Mouse (Mus musculus) hindbrain, embryonic 15.5 days (tissue): ENCODE measurements around the gene Golga2. TPM values are rescaled to one million over a fixed set of nuclear protein-coding genes. Genes with fewer than 3 reads are reported as not detected.
A peak's percentile ranks its signal among the peaks of the same experiment; 100 is the strongest.

Experiments used
- ATAC-seq: fragments of 200-750 bp; cut with Nextera tagmentation; 2 replicates; pipeline ENCODE4 v1.8.0; 2017; ENCODE audit warnings: low read depth, moderate number of reproducible peaks, moderate TSS enrichment; ENCODE audit not compliant: low FRiP score
- H3K27ac ChIP-seq: fragments of 300-500 bp; sonication (generic); replicated peaks from 2 replicates; pipeline ENCODE4 v1.5.1; 2015; ENCODE audit warnings: mild to moderate bottlenecking, inconsistent platforms
- H3K27me3 ChIP-seq: fragments of 300-500 bp; sonication (generic); 2 replicates; pipeline ENCODE4 v1.6.1; 2015; ENCODE audit warnings: control low read depth, inconsistent platforms
- H3K36me3 ChIP-seq: fragments of 300-500 bp; sonication (generic); 2 replicates; pipeline ENCODE4 v1.6.1; 2015; ENCODE audit warnings: control low read depth, inconsistent platforms
- H3K4me1 ChIP-seq: fragments of 300-500 bp; sonication (generic); replicated peaks from 2 replicates; pipeline ENCODE4 v1.6.1; 2015; ENCODE audit warnings: control low read depth, inconsistent platforms
- H3K4me2 ChIP-seq: fragments of 300-500 bp; sonication (generic); 2 replicates; pipeline ENCODE4 v1.6.1; 2015; ENCODE audit warnings: moderate library complexity, mild to moderate bottlenecking, inconsistent platforms
- H3K4me3 ChIP-seq: fragments of 300-500 bp; sonication (generic); 2 replicates; pipeline ENCODE4 v1.5.1; 2015; ENCODE audit warnings: mild to moderate bottlenecking, inconsistent platforms
- H3K9ac ChIP-seq: fragments of 300-500 bp; sonication (generic); 2 replicates; pipeline ENCODE4 v1.6.1; 2015; ENCODE audit warnings: inconsistent platforms
- H3K9me3 ChIP-seq: fragments of 300-500 bp; sonication (generic); 2 replicates; pipeline ENCODE4 v1.6.1; 2016; ENCODE audit warnings: control low read depth, inconsistent platforms
- WGBS: fragments of 180-500 bp; shearing (Covaris S2); methylation state at CpG from one replicate; pipeline ENCODE4 v1.1.7; 2015; 5-methylcytosine and 5-hydroxymethylcytosine counted together
- polyA plus RNA-seq: library from polyadenylated mRNA; unstranded; fragments of >200 nt; fragmentation: Nextera tagmentation; extraction: Ambion mirVana; gene quantifications from 2 replicates; pipeline ENCODE4 v1.2.1, GENCODE M21; 2015

The Golga2 gene
- polyA plus RNA-seq, 1 experiment from 2014 or later = 31.5 TPM

- Histone ChIP-seq H3K36me3 (peaks cover 49% of the 10 kb centered on the region), H3K4me3 (no peak overlapping the region), H3K27me3 (no peaks in the 10 kb centered on the region), H3K4me1 (peaks cover 19% of the 10 kb centered on the region), H3K4me2 (no peak overlapping the region), H3K27ac (no peak overlapping the region), H3K9ac (no peak overlapping the region), H3K9me3 (no peaks in the 10 kb centered on the region)
- ATAC-seq = no peak
- 92% methylated on average over 11 of the region's 11 CpGs for WGBS
Observed at GRCm38 (mm10) chr2:32256273-32256672, 30.9 kb upstream of the Golga2 start.

DNA sequence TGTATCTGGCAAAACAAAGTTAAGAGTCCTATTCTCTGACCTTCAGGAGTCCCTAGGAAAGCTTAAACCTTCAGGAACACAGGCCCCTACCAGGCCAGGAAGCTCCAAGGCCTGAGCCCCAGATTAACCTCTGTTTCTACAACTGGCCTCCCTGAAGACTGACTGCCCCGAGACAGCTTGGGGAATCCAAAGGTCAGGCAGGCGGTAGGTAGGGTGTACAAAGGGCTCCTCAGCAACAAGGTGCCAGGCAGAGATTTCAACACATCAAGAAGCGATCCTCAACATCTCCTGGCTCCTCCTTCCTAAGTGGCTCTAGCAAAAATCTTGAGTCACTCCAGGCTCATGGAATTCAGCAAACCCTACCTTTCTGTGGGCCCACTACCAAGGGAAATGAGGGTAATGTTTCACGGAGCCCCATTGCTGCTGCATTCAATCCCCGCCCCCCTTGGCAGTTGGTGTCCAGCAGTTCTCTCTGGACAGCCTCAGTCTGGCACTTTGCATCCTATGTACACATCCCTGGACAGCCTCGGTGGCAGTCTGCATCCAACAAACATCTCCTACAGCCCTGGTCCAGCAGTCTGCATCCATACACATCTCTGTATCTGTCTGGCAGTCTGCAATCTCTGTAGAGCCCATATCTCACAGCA, 28.2 kb upstream of the Golga2 start:
- Histone ChIP-seq H3K4me2 (peak overlapping the region; percentile 86), H3K4me3 (peak overlapping the region; percentile 98), H3K36me3 (peaks cover 27% of the 10 kb centered on the region), H3K27me3 (no peaks in the 10 kb centered on the region), H3K9me3 (no peaks in the 10 kb centered on the region), H3K4me1 (peaks cover 19% of the 10 kb centered on the region), H3K9ac (peak overlapping the region; percentile 87), H3K27ac (no peak overlapping the region)
- no peak for ATAC-seq
- WGBS = 64% methylated on average over 6 of the region's 6 CpGs

GRCm38 (mm10) chr2:32259657-32260417, 27.3 kb upstream of the Golga2 start, which contains the start of gene Uck1:
Uck1 (minus strand) TSS chr2:32260159.
- ATAC-seq = peak; percentile 95
- Histone ChIP-seq H3K36me3 (peaks cover 19% of the 10 kb centered on the region), H3K27me3 (no peaks in the 10 kb centered on the region), H3K4me1 (peaks cover 19% of the 10 kb centered on the region), H3K4me2 (peak within 1 kb of the TSS; percentile 86), H3K9ac (peak within 1 kb of the TSS; percentile 87), H3K4me3 (peak within 1 kb of the TSS; percentile 98), H3K9me3 (no peaks in the 10 kb centered on the region), H3K27ac (peak within 1 kb of the TSS; percentile 79)
- 2% methylated on average over 58 of the region's 59 CpGs for WGBS

DNA sequence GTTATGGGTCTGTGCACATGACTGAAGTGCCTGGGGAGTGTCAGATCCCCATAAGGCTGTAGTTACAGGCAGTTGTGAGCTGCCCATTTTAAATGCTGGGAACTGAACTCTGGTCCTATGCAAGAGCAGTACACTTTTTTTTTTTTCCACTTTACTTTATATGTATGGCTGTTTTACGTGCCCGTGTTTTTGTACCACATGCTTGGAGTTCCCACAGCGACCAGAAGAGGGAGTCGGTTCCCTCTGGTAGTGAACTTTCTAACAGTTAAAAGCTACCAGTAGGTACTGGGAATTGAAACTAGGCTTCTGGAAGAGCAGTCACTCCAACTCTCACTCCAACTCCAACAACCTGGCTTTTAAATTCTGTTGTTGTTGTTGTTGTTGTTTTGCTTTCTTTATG, 26.5 kb upstream of the Golga2 start:
- Histone ChIP-seq H3K4me1 (peaks cover 19% of the 10 kb centered on the region), H3K36me3 (peaks cover 19% of the 10 kb centered on the region), H3K9ac (no peak overlapping the region), H3K4me3 (peak overlapping the region; percentile 98; the same call in 1 of the 2 replicates), H3K27me3 (no peaks in the 10 kb centered on the region), H3K4me2 (peak overlapping the region; percentile 86; the same call in 1 of the 2 replicates), H3K27ac (no peak overlapping the region), H3K9me3 (no peaks in the 10 kb centered on the region)
- no peak for ATAC-seq
- WGBS = 33% methylated on average over 4 of the region's 4 CpGs

- Histone ChIP-seq H3K27me3 (no peaks in the 10 kb centered on the region), H3K4me2 (no peak overlapping the region), H3K9ac (no peak overlapping the region), H3K4me1 (no peaks in the 10 kb centered on the region), H3K36me3 (peaks cover 37% of the 10 kb centered on the region), H3K27ac (no peak overlapping the region), H3K9me3 (no peaks in the 10 kb centered on the region), H3K4me3 (no peak overlapping the region)
- 79% methylated on average over 3 of the region's 3 CpGs for WGBS
- no peak for ATAC-seq
Observed at GRCm38 (mm10) chr2:32275823-32276222, 11.4 kb upstream of the Golga2 start.

DNA sequence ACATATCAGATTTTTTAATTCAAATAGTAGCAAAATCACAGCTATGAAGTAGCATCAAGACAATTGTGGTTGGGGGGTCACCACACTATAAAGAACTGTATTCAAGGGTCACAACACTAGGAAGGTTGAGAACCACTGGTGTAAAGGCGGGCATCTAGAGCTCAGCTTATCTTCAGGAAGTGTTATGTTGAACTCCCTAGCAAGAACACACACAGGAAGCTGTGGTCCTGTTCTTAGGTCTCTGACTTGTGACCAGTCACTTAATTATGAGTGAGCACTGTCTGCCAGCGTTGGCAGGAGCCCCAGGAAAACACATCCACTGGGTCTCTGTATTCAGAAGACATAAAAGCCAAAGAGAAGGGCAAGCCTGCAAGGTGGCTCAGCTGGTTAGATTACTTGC, 4.9 kb upstream of the Golga2 start:
- Histone ChIP-seq H3K9ac (no peak overlapping the region), H3K4me1 (peaks cover 11% of the 10 kb centered on the region), H3K4me3 (no peak overlapping the region), H3K4me2 (no peak overlapping the region), H3K36me3 (peaks cover 56% of the 10 kb centered on the region), H3K27ac (no peak overlapping the region), H3K9me3 (no peaks in the 10 kb centered on the region), H3K27me3 (no peaks in the 10 kb centered on the region)
- no peak for ATAC-seq
- WGBS = 98% methylated on average over 2 of the region's 2 CpGs

GRCm38 (mm10) chr2:32282727-32283126, 4.5 kb upstream of the Golga2 start:
- ATAC-seq = no peak
- H3K4me2 ChIP-seq = no peak overlapping the region
- H3K27me3 ChIP-seq = no peaks in the 10 kb centered on the region
- peaks cover 12% of the 10 kb centered on the region for H3K4me1 ChIP-seq
- whole genome bisulfite sequencing = 77% methylated on average over 1 of the region's 1 CpGs
- H3K4me3 ChIP-seq = no peak overlapping the region
- no peaks in the 10 kb centered on the region for H3K9me3 ChIP-seq
- H3K27ac ChIP-seq = no peak overlapping the region
- peaks cover 51% of the 10 kb centered on the region for H3K36me3 ChIP-seq
- H3K9ac ChIP-seq = no peak overlapping the region

DNA sequence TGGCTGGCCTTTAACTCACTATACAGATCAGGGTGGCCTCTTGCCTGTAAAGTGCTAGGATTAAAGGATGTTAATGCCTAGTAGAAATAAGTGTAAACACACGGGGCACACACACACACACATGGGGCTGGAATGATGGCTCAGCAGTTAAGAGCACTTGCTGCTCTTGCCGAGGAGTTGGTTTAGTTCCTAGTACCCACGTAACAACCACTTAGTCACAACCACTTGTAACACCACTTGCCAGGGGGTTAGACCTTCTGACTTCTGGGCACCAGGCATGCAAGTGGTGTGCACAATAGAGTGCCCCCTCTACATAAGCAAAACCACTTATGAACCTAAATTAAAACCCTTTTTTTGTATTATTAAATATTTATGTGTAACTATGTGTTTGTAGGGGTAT, 3.2 kb upstream of the Golga2 start:
- H3K9me3 ChIP-seq = no peaks in the 10 kb centered on the region
- no peak overlapping the region for H3K27ac ChIP-seq
- H3K4me1 ChIP-seq = peaks cover 16% of the 10 kb centered on the region
- H3K27me3 ChIP-seq = no peaks in the 10 kb centered on the region
- H3K4me3 ChIP-seq = no peak overlapping the region
- 92% methylated on average over 3 of the region's 3 CpGs for WGBS
- no peak overlapping the region for H3K9ac ChIP-seq
- no peak overlapping the region for H3K4me2 ChIP-seq
- peaks cover 39% of the 10 kb centered on the region for H3K36me3 ChIP-seq
- no peak for ATAC-seq

GRCm38 (mm10) chr2:32287923-32288367, 761 bp downstream of the Golga2 start, which contains the start of gene Swi5:
Swi5 (minus strand) TSS chr2:32288075.
- under 1% methylated on average over 40 of the region's 41 CpGs for WGBS
- Histone ChIP-seq H3K36me3 (peaks cover 10% of the 10 kb centered on the region), H3K4me2 (peak within 1 kb of the TSS; percentile 89), H3K4me3 (peak within 1 kb of the TSS; percentile 83), H3K27me3 (no peaks in the 10 kb centered on the region), H3K27ac (peak within 1 kb of the TSS; percentile 78), H3K9ac (peak within 1 kb of the TSS; percentile 90), H3K9me3 (no peaks in the 10 kb centered on the region), H3K4me1 (peaks cover 26% of the 10 kb centered on the region)
- ATAC-seq = peak; percentile 100

DNA sequence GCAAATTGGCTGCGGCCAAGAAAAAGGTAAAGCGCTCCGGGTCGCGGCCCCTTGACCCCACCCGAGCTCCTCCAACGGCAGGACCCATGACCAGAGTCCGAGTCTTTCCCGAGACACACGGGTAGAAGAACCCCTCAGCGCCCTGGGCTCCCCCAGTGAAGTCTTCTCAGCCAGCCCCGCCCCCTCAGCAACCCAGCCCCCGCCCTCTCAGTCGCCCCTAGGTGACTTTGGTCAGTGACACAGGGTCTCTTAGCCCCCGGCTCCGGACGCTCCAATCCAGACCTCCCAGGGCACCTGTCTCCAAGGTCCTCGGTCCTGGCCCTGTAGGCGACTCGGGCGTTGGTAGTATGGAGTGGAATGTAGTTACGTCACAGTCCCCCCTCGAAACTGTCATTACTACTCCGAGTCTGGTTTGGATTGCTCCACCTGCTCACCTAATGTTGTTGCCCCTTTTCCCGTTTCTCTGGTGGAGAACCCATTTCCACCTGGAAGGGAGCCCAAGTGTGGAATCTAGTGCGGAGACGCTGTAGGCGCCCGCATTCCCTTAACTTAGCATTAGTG, 1.3 kb downstream of the Golga2 start:
- Histone ChIP-seq H3K27ac (peak overlapping the region; percentile 71), H3K27me3 (no peaks in the 10 kb centered on the region), H3K4me2 (peak overlapping the region; percentile 67), H3K36me3 (peaks cover 10% of the 10 kb centered on the region), H3K9ac (peak overlapping the region; percentile 75), H3K4me3 (peak overlapping the region; percentile 83), H3K4me1 (peaks cover 26% of the 10 kb centered on the region), H3K9me3 (no peaks in the 10 kb centered on the region)
- ATAC-seq = peak; percentile 77
- 2% methylated on average over 28 of the region's 29 CpGs for WGBS

- Histone ChIP-seq H3K4me1 (peaks cover 26% of the 10 kb centered on the region), H3K36me3 (peaks cover 7% of the 10 kb centered on the region; the same call in 1 of the 2 replicates), H3K27me3 (no peaks in the 10 kb centered on the region), H3K9ac (no peak overlapping the region), H3K4me3 (0 out of 2 replicates have a peak overlapping the region, but pooled peaks have one; percentile 83), H3K9me3 (no peaks in the 10 kb centered on the region), H3K4me2 (peak overlapping the region; percentile 67), H3K27ac (no peak overlapping the region)
- no peak for ATAC-seq
Observed at GRCm38 (mm10) chr2:32289578-32289977, 2.4 kb downstream of the Golga2 start.

- Histone ChIP-seq H3K27ac (no peak overlapping the region), H3K4me1 (peaks cover 6% of the 10 kb centered on the region), H3K4me3 (no peak overlapping the region), H3K9me3 (no peaks in the 10 kb centered on the region), H3K4me2 (no peak overlapping the region), H3K36me3 (peaks cover 28% of the 10 kb centered on the region), H3K27me3 (no peaks in the 10 kb centered on the region), H3K9ac (no peak overlapping the region)
- WGBS = 78% methylated on average over 8 of the region's 8 CpGs
- ATAC-seq = no peak
Observed at GRCm38 (mm10) chr2:32294348-32294747, 7.2 kb downstream of the Golga2 start.
